Mouse (Mus musculus): ENCODE measurements around the gene Magohb. TPM values are rescaled to one million over a fixed set of nuclear protein-coding genes. Genes with fewer than 3 reads are reported as not detected.

The Magohb gene
- polyA plus RNA-seq, 1 experiment from 2014 or later, result 43.9 TPM

DNA sequence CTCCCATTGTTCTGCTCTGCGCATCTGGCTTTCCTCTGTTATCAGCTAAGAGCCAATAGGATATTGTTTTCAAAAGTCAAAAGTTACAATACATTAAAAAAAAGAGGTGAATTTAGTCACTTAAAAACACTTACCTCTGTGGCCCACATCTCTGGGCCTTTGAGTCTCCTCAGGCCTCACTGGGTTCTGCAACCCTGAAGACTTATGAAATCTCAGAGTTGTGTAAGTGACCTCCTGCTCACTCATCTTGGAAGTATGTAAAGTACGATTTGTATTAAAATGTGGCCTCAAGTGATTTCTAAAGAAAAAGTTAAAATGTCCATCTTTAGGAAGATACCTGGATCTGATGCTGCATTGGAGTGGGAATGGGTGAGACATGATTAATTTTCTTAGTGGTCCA lies 48.0 kb downstream of the Magohb start:
- Histone ChIP-seq H3K4me3 (no peak overlapping the region), H3K27ac (no peak overlapping the region), H3K4me1 (no peaks in the 10 kb centered on the region), H3K4me2 (no peak overlapping the region), H3K9ac (no peak overlapping the region), H3K36me3 (no peaks in the 10 kb centered on the region), H3K27me3 (replicated peaks) (no peaks in the 10 kb centered on the region), H3K9me3 (replicated peaks) (no peaks in the 10 kb centered on the region)
- no peak for ATAC-seq
- 54% methylated on average over 2 of the region's 2 CpGs for WGBS (ENCODE audit: insufficient replicate concordance)

Other genes starting within 250 kb of the Magohb start
- 0.07 and 0.11 TPM in 2 replicates for gene Klra2, start 45.9 kb downstream of the Magohb start, polyA plus RNA-seq (2016; fragmentation: Nextera tagmentation; extraction: Ambion mirVana)
- 0.65 and 1.1 TPM in 2 replicates for gene Styk1, start 60.4 kb upstream of the Magohb start, polyA plus RNA-seq (2016; fragmentation: Nextera tagmentation; extraction: Ambion mirVana)
- 88.6 and 105 TPM in 2 replicates for gene Ybx3, start 95.2 kb upstream of the Magohb start, polyA plus RNA-seq (2016; fragmentation: Nextera tagmentation; extraction: Ambion mirVana)
- not detected in 2 replicates for gene 5430401F13Rik, start 193.2 kb upstream of the Magohb start, polyA plus RNA-seq (2016; fragmentation: Nextera tagmentation; extraction: Ambion mirVana)
- gene Gm6619, start 193.2 kb upstream of the Magohb start, polyA plus RNA-seq (2016; fragmentation: Nextera tagmentation; extraction: Ambion mirVana), result not detected in 2 replicates

Data from liver, embryonic 12.5 days (tissue).